Mouse (Mus musculus): ENCODE data around the gene Mllt3.

Mllt3 gene

GRCm38 (mm10) chr4:88033216-88033653 is at the start of gene Mllt3:
Gene Mllt3, minus strand, starts transcription at chr4:88033364.
- in situ Hi-C loops (cut with MboI, MseI) = loop anchor here (10.0 to 25.0 kb wide), 3 partner anchors 212 to 671 kb away; no protein-coding TSS in a partner anchor

- in situ Hi-C loops (cut with MboI, MseI) = no loop called here
Observed at GRCm38 (mm10) chr4:88082381-88082780, 49.2 kb upstream of the Mllt3 start.

GRCm38 (mm10) chr4:88081885-88082284 is 48.7 kb upstream of the Mllt3 start:
- in situ Hi-C loops (cut with MboI, MseI) = no loop called here

- in situ Hi-C loops (cut with MboI, MseI) = no loop called here
Observed at GRCm38 (mm10) chr4:88081417-88081816, 48.3 kb upstream of the Mllt3 start.

GRCm38 (mm10) chr4:88078983-88079382 is 45.8 kb upstream of the Mllt3 start:
- in situ Hi-C loops (cut with MboI, MseI) = no loop called here

- in situ Hi-C loops (cut with MboI, MseI) = no loop called here
Observed at GRCm38 (mm10) chr4:88075388-88075787, 42.2 kb upstream of the Mllt3 start.

- in situ Hi-C loops (cut with MboI, MseI) = loop anchor here (10.0 to 25.0 kb wide), 4 partner anchors 129 to 684 kb away; no protein-coding TSS in a partner anchor
Observed at GRCm38 (mm10) chr4:88046280-88046679, 13.1 kb upstream of the Mllt3 start.

- in situ Hi-C loops (cut with MboI, MseI) = loop anchor here (10.0 to 25.0 kb wide), 4 partner anchors 130 to 683 kb away; no protein-coding TSS in a partner anchor
Observed at GRCm38 (mm10) chr4:88045151-88045550, 12.0 kb upstream of the Mllt3 start.

- in situ Hi-C loops (cut with MboI, MseI) = loop anchor here (5.0 to 25.0 kb wide), 7 partner anchors 37 to 673 kb away; partner anchors contain the start of gene Focad (in 1 of the 2)
Observed at GRCm38 (mm10) chr4:88035361-88035760, 2.2 kb upstream of the Mllt3 start.

- in situ Hi-C loops (cut with MboI, MseI) = loop anchor here (5.0 to 25.0 kb wide), 7 partner anchors 38 to 672 kb away; partner anchors contain the start of gene Focad (in 1 of the 2)
Observed at GRCm38 (mm10) chr4:88034387-88035157, 1.4 kb upstream of the Mllt3 start.

- in situ Hi-C loops (cut with MboI, MseI) = loop anchor here (10.0 to 25.0 kb wide), 3 partner anchors 211 to 672 kb away; no protein-coding TSS in a partner anchor
Observed at GRCm38 (mm10) chr4:88033729-88034386, 694 bp upstream of the Mllt3 start.

- in situ Hi-C loops (cut with MboI, MseI) = loop anchor here (10.0 to 25.0 kb wide), 3 partner anchors 212 to 670 kb away; no protein-coding TSS in a partner anchor
Observed at GRCm38 (mm10) chr4:88032151-88033098, 739 bp downstream of the Mllt3 start.

GRCm38 (mm10) chr4:88031211-88032150 is 1.7 kb downstream of the Mllt3 start:
- in situ Hi-C loops (cut with MboI, MseI) = loop anchor here (10.0 to 25.0 kb wide), 3 partner anchors 213 to 669 kb away; no protein-coding TSS in a partner anchor

GRCm38 (mm10) chr4:88023567-88023966 is 9.6 kb downstream of the Mllt3 start:
- in situ Hi-C loops (cut with MboI, MseI) = loop anchor here in 1 of 2 experiments (10.0 kb wide), 1 partner anchor 659 kb away; no protein-coding TSS in a partner anchor

GRCm38 (mm10) chr4:88022623-88023022 is 10.5 kb downstream of the Mllt3 start:
- in situ Hi-C loops (cut with MboI, MseI) = loop anchor here in 1 of 2 experiments (10.0 kb wide), 1 partner anchor 658 kb away; no protein-coding TSS in a partner anchor

GRCm38 (mm10) chr4:88020421-88020820 is 12.7 kb downstream of the Mllt3 start:
- in situ Hi-C loops (cut with MboI, MseI) = loop anchor here in 1 of 2 experiments (10.0 kb wide), 1 partner anchor 656 kb away; no protein-coding TSS in a partner anchor

- in situ Hi-C loops (cut with MboI, MseI) = loop anchor here in 1 of 2 experiments (10.0 kb wide), 1 partner anchor 655 kb away; no protein-coding TSS in a partner anchor
Observed at GRCm38 (mm10) chr4:88019645-88020044, 13.5 kb downstream of the Mllt3 start.

- in situ Hi-C loops (cut with MboI, MseI) = no loop called here
Observed at GRCm38 (mm10) chr4:88017452-88018350, 15.5 kb downstream of the Mllt3 start.
